Mouse (Mus musculus) bone marrow macrophage, adult 2 months (primary cell): Measurements from ENCODE around the gene Srsf4.

Source experiments
- CTCF ChIP-seq: IDR thresholded peaks from 2 replicates; pipeline ENCODE4 v1.5.1; 2012; ENCODE audit warnings: low read depth, mild to moderate bottlenecking, low read length, moderate library complexity
- POLR2A ChIP-seq: IDR thresholded peaks from 2 replicates; pipeline ENCODE4 v1.6.1; 2012; ENCODE audit warnings: mild to moderate bottlenecking, low read depth, low read length, borderline replicate concordance

GRCm38 (mm10) chr4:131861341-131861739 is 12.1 kb upstream of the Srsf4 start:
- TF ChIP-seq CTCF (no peak), POLR2A (no peak)
